Mouse (Mus musculus): ENCODE measurements around the gene Fam181b. TPM values are rescaled to one million over a fixed set of nuclear protein-coding genes. Genes with fewer than 3 reads are reported as not detected.

Gene Fam181b
- polyA plus RNA-seq, 1 experiment: 1.2 TPM

Other genes with a start within 250 kb of the Fam181b start
- gene Ddias, start 205.6 kb upstream of the Fam181b start, polyA plus RNA-seq (2012; rRNA removed): 0.11 and 0.15 TPM in 2 replicates
- 14.6 and 15.1 TPM in 2 replicates for gene Prcp, start 205.4 kb upstream of the Fam181b start, polyA plus RNA-seq (2012; rRNA removed)

Measured in gonadal fat pad, adult 2 months (tissue).